Mouse (Mus musculus) hindbrain, embryonic 14.5 days (tissue): Measurements from ENCODE around the gene Scube1. TPM values are rescaled to one million over a fixed set of nuclear protein-coding genes. Genes with fewer than 3 reads are reported as not detected.

Experiments
- ATAC-seq: fragments of 200-750 bp; cut with Nextera tagmentation; 2 replicates; pipeline ENCODE4 v1.8.0; 2017; ENCODE audit warnings: moderate number of reproducible peaks, mild to moderate bottlenecking, moderate TSS enrichment, moderate library complexity; ENCODE audit not compliant: low FRiP score
- DNase-seq: peaks from one replicate; pipeline ENCODE4 v3.0.0-alpha.2; 2015; ENCODE audit warnings: low spot score
- H3K27ac ChIP-seq: fragments of 300-500 bp; sonication (generic); 2 replicates; pipeline ENCODE4 v1.5.1; 2014; ENCODE audit warnings: mild to moderate bottlenecking, moderate library complexity
- H3K27me3 ChIP-seq: fragments of 300-500 bp; sonication (generic); 2 replicates; pipeline ENCODE4 v1.6.1; 2014; ENCODE audit warnings: mild to moderate bottlenecking, low read length, mixed read lengths; ENCODE audit not compliant: control insufficient read depth, insufficient read depth
- H3K36me3 ChIP-seq: fragments of 300-500 bp; sonication (generic); replicated peaks from 2 replicates; pipeline ENCODE4 v1.6.1; 2014; ENCODE audit not compliant: control insufficient read depth, insufficient read depth
- H3K4me1 ChIP-seq: fragments of 300-500 bp; sonication (generic); replicated peaks from 2 replicates; pipeline ENCODE4 v1.6.1; 2014; ENCODE audit warnings: antibody characterized with exemption, low read length, mixed read lengths; ENCODE audit not compliant: control insufficient read depth, insufficient read depth
- H3K4me2 ChIP-seq: fragments of 300-500 bp; sonication (generic); replicated peaks from 2 replicates; pipeline ENCODE4 v1.6.1; 2014; ENCODE audit warnings: mild to moderate bottlenecking, moderate library complexity
- H3K4me3 ChIP-seq: fragments of 300-500 bp; sonication (generic); replicated peaks from 2 replicates; pipeline ENCODE4 v1.5.1; 2014; ENCODE audit warnings: mild to moderate bottlenecking, low read length
- H3K9ac ChIP-seq: fragments of 300-500 bp; sonication (generic); 2 replicates; pipeline ENCODE4 v1.6.1; 2014
- H3K9me3 ChIP-seq: fragments of 300-500 bp; sonication (generic); 2 replicates; pipeline ENCODE4 v1.6.1; 2016; ENCODE audit warnings: low read length; ENCODE audit not compliant: control insufficient read depth
- WGBS: fragments of 180-500 bp; shearing (Covaris S2); extraction: QIAGEN DNeasy Blood & Tissue Kit; methylation state at CpG from one replicate; pipeline ENCODE4 v1.1.7; 2014; 5-methylcytosine and 5-hydroxymethylcytosine counted together
- polyA plus RNA-seq: library from polyadenylated mRNA; unstranded; fragments of >200 nt; fragmentation: Nextera tagmentation; extraction: Ambion mirVana; gene quantifications from 2 replicates; pipeline ENCODE4 v1.2.1, GENCODE M21; 2014

Scube1 gene
- polyA plus RNA-seq, 1 experiment from 2014 or later, result 12.7 TPM

DNA sequence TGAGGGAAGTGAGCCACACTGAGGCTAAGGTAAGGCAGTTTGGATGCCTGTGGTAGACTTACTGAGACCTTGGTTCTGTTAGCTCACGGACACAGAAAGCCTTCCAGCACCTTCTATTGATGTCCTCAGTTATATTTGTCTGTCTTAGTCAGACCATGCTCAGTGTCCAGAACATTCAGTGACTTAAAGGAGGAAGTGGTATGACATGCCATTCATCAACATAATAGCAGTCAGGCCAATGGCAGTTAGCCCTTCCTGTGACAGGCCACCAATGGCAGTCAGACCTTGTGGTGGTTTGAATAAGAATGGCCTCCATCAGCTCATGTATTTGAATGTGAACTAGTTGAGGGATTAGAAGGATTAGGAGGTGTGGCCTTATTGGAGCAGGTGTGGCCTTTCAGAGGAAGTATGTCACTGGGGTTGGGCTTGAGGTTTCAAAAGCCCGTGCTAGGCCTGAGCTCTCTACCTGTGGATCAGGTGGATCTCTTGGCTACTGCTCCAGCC lies 98.6 kb downstream of the Scube1 start:
- no peaks in the 10 kb centered on the region for H3K36me3 ChIP-seq
- no peaks in the 10 kb centered on the region for H3K9me3 ChIP-seq
- H3K4me2 ChIP-seq, result no peak overlapping the region
- ATAC-seq (no peak), DNase-seq (no peak)
- H3K4me3 ChIP-seq, result no peak overlapping the region
- H3K27ac ChIP-seq, result no peak overlapping the region
- no peaks in the 10 kb centered on the region for H3K4me1 ChIP-seq
- no peaks in the 10 kb centered on the region for H3K27me3 ChIP-seq
- H3K9ac ChIP-seq, result no peak overlapping the region
- WGBS, result 97% methylated on average over 2 of the region's 2 CpGs

DNA sequence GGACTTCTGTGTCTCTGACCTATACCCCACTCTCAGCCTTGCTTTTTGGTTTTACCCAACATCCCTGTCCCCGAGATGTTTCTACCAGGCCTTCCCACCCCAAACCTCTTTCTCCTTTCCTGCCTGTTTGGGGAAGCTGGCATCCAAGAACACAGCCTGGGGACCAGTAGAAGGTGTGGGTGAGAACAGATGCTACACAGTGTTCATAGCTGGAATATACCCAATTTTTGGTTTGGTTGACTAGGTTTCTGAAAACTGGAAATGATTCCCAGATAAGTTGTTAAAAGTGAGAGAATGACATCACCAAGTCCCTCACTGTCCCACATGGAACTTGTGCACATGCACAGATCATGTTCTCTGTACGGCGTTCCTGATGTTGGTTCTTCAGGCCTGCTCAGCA lies 109.6 kb downstream of the Scube1 start:
- Histone ChIP-seq H3K9me3 (no peaks in the 10 kb centered on the region), H3K36me3 (peaks cover 22% of the 10 kb centered on the region), H3K4me2 (no peak overlapping the region), H3K4me3 (no peak overlapping the region), H3K27ac (no peak overlapping the region), H3K9ac (no peak overlapping the region), H3K27me3 (no peaks in the 10 kb centered on the region), H3K4me1 (no peaks in the 10 kb centered on the region)
- WGBS, result 89% methylated on average over 3 of the region's 3 CpGs
- DNase-seq (no peak), ATAC-seq (no peak)

DNA sequence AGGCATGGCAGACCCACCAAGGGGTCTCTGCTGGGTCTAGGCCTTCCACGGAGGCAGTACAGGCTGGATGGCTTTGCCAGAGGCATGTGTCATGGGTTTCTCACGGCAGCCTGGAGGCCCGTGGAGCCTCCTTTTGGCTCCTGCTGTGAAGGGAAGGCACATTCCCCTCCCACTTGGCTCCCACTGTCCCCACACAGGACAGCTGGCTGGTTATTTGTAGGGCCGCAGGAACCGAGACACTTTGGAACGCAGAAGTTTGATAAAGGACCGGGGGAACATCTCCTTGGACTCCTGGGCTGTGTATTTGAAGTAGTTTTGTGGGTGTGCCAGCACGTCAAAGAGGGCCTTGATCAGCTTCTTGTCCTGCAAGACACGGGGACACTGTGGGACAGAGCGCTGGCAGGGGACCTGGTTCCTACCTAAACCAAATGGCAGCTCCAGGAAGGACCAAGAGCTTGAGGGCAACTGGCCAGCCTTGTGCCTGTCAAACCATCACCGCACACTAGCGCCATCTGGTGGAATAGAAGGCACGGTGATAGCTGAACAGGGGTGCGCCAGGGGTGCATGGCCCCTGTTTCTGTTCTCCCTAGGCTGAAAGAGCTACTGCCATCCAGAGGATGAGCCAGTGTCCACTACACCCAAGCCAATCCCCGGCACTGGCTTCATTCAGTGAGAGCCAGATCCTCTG lies 117.6 kb downstream of the Scube1 start:
- 54% methylated on average over 15 of the region's 15 CpGs for WGBS
- no peak for ATAC-seq
- no peaks in the 10 kb centered on the region for H3K27me3 ChIP-seq
- no peaks in the 10 kb centered on the region for H3K9me3 ChIP-seq
- H3K4me3 ChIP-seq, result no peak overlapping the region
- peak; percentile 70 for DNase-seq
- H3K4me1 ChIP-seq, result no peaks in the 10 kb centered on the region
- peaks cover 14% of the 10 kb centered on the region; the same call in 1 of the 2 replicates for H3K36me3 ChIP-seq
- H3K4me2 ChIP-seq, result no peak overlapping the region
- H3K9ac ChIP-seq, result no peak overlapping the region
- no peak overlapping the region for H3K27ac ChIP-seq

DNA sequence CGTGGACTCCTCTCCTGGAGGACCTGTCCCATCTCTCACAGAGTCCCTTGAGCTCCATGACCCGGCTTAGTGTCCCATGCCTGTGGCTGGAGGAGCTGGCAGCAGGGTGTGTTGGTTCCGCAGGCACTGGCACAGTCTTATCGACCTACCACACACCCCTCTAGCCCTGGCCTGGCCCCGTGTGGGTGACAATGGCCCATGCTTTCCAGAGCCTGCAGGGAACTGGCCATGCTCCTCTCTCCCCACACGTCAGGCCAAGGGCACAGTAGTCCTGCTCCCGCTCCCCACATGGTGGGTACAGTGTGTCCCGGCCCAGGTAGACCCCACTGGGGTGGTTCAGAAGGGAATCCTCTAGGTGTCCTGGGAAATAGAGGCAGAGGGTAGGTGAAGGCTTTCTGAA lies 118.1 kb downstream of the Scube1 start:
- Histone ChIP-seq H3K9me3 (no peaks in the 10 kb centered on the region), H3K4me2 (no peak overlapping the region), H3K4me1 (no peaks in the 10 kb centered on the region), H3K27me3 (no peaks in the 10 kb centered on the region), H3K27ac (no peak overlapping the region), H3K9ac (no peak overlapping the region), H3K36me3 (peaks cover 8% of the 10 kb centered on the region; the same call in 1 of the 2 replicates), H3K4me3 (no peak overlapping the region)
- no peak for DNase-seq
- WGBS, result 90% methylated on average over 8 of the region's 8 CpGs
- ATAC-seq, result no peak

DNA sequence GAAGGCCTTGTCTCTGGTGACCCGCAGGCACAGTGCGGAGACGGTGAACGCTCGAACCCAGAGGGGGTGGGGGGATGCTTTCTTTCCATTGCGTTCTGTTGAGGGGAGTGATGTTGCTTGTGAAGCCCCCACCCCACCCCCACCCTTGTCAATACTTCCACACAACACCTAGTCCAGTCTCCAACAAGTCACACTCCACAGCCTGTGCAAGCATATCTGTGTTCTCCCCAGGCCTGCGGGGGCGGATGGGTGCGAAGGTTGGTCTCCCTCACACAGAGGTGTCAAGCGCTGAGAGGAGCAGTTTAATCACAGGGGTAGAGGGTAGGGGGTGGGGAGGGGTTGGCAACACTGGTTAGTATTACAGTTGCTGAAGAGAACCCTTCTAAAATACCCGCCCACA lies 118.6 kb downstream of the Scube1 start:
- Histone ChIP-seq H3K4me3 (no peak overlapping the region), H3K9ac (no peak overlapping the region), H3K27me3 (no peaks in the 10 kb centered on the region), H3K4me2 (no peak overlapping the region), H3K9me3 (no peaks in the 10 kb centered on the region), H3K36me3 (0 out of 2 replicates have a peak, but pooled peaks cover 6% of the 10 kb centered on the region), H3K4me1 (no peaks in the 10 kb centered on the region), H3K27ac (no peak overlapping the region)
- ATAC-seq, result no peak
- 90% methylated on average over 11 of the region's 11 CpGs for whole genome bisulfite sequencing
- no peak for DNase-seq

DNA sequence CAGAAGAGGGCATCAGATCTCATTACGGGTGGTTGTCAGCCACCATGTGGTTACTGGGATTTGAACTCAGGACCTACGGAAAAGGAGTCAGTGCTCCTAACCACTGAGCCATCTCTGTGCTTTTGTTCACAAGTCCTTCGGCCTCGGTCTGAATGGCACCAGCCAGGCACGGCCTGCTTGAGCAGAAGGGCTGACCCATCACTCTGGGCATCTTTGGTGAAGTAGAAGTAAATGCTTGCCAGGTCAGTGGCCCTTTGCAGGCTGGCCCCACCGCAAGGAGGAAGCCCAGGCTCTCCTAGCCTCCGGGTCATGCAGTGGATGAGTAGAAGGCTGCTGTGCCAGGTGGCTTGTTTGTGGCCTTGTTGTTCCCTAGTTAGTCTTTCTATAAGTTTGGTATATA lies 121.4 kb downstream of the Scube1 start:
- no peak overlapping the region for H3K4me2 ChIP-seq
- no peaks in the 10 kb centered on the region for H3K36me3 ChIP-seq
- no peaks in the 10 kb centered on the region for H3K4me1 ChIP-seq
- H3K9ac ChIP-seq, result no peak overlapping the region
- no peak overlapping the region for H3K27ac ChIP-seq
- ATAC-seq, result no peak
- H3K9me3 ChIP-seq, result no peaks in the 10 kb centered on the region
- WGBS, result 96% methylated on average over 7 of the region's 7 CpGs
- H3K27me3 ChIP-seq, result no peaks in the 10 kb centered on the region
- DNase-seq, result no peak
- H3K4me3 ChIP-seq, result no peak overlapping the region

DNA sequence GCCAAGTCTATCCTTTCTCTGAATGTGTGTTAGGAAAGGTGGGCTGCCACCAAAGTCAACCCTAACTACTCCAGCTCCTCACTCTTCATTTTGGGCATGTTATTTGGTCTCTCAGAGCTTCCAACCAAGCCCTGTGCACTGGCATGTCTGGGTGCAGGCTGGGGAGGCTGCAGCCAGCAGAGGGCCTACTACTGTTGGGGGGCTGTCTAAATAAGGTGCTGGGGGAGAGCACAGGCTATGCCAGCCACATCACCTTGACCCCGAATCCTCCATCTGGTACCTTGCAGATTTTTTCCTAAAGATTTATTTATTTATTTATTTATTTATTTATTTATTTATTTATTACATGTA lies 121.8 kb downstream of the Scube1 start:
- Histone ChIP-seq H3K36me3 (no peaks in the 10 kb centered on the region), H3K27ac (no peak overlapping the region), H3K27me3 (no peaks in the 10 kb centered on the region), H3K4me3 (no peak overlapping the region), H3K4me2 (no peak overlapping the region), H3K4me1 (no peaks in the 10 kb centered on the region), H3K9ac (no peak overlapping the region), H3K9me3 (no peaks in the 10 kb centered on the region)
- WGBS, result 97% methylated on average over 1 of the region's 1 CpGs
- DNase-seq, result no peak
- no peak for ATAC-seq

DNA sequence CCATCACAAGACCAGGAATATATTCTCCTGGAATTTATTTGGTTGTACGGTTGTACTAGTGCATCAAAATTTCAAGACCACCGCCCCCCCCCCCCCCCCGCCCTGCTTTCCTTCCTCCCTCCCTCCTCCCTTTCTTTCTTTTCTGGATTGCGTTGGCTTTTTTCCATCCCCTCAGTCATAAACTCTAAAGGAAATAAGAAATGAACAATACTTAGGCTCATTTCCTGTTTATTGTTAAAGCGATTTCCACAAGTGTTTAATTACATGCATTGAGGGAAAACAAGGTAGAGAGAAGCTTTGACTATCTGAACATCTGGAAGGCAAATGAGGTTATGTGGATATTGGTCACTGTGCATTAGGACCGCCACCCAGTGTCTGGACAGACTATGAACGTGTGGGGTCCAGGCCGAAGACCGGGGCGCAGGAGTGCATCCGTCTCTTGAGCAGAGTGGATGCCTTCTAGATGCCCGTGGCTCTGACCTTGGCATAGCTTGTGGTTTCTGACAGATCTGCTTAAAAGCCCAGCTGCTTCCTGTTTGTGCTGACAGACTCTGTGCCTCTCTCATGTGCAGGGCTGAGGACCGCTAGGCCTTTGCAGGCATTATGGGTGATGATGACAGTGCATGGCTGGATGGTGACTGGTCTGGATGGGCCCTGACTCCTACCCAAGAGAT lies 122.3 kb downstream of the Scube1 start:
- no peaks in the 10 kb centered on the region for H3K9me3 ChIP-seq
- no peak overlapping the region for H3K27ac ChIP-seq
- 83% methylated on average over 13 of the region's 13 CpGs for WGBS
- H3K4me2 ChIP-seq, result no peak overlapping the region
- no peaks in the 10 kb centered on the region for H3K27me3 ChIP-seq
- H3K36me3 ChIP-seq, result no peaks in the 10 kb centered on the region
- no peak overlapping the region for H3K9ac ChIP-seq
- ATAC-seq (no peak), DNase-seq (no peak)
- no peak overlapping the region for H3K4me3 ChIP-seq
- no peaks in the 10 kb centered on the region for H3K4me1 ChIP-seq

DNA sequence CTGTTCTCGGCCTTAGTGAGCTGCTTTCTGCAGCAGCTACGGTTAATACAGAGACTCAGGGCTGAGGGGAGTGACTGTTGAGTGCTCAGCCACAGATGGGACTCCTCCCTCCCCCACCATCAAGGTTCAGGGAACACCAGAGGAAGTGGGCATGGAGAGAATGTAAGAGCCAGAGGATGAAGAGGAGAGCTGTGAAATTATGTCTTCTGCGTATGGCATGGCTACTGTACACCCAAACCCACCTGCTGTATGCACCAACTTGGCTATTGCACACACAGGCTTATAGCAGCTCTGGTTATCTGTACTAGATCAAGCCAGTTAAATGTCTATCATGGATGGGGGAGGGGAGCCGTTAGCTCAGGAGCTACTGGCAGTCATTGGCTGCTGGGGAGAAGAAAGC lies 123.6 kb downstream of the Scube1 start:
- Histone ChIP-seq H3K4me1 (no peaks in the 10 kb centered on the region), H3K27ac (no peak overlapping the region), H3K4me2 (no peak overlapping the region), H3K36me3 (no peaks in the 10 kb centered on the region), H3K4me3 (no peak overlapping the region), H3K9ac (no peak overlapping the region), H3K9me3 (no peaks in the 10 kb centered on the region), H3K27me3 (no peaks in the 10 kb centered on the region)
- WGBS, result 79% methylated on average over 4 of the region's 4 CpGs
- ATAC-seq (no peak), DNase-seq (no peak)
